Mouse (Mus musculus): Measurements from ENCODE around the gene Prkar1b. TPM values are rescaled to one million over a fixed set of nuclear protein-coding genes. Genes with fewer than 3 reads are reported as not detected.

The Prkar1b gene
- total RNA-seq, 2 experiments from 2014 or later: 1.5 to 2.1 TPM

- DNase-seq: no peak
- intact Hi-C loops (cut with DNase I): no loop called here
Observed at GRCm38 (mm10) chr5:139112418-139112817, 37.4 kb downstream of the Prkar1b start.

DNA sequence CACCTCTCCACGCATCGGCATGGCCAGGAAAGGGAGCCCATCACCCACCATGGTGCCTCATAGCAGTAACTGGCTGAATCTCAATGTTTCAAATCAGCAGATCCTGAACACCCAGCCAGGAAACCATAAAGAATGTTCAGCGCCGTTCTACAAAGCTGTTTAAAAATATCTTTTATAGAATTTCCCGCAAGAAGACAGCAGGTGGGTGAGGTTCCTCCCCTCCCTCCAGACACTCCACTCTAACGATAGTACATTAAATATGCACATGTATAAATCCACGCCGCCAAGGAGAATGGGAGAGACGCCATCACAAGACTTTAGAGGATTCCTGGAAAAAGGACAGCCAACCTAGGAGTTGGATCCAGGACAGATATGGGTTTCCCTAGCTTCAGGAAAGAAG, 37.8 kb downstream of the Prkar1b start:
- intact Hi-C loops (cut with DNase I): no loop called here
- DNase-seq: no peak

DNA sequence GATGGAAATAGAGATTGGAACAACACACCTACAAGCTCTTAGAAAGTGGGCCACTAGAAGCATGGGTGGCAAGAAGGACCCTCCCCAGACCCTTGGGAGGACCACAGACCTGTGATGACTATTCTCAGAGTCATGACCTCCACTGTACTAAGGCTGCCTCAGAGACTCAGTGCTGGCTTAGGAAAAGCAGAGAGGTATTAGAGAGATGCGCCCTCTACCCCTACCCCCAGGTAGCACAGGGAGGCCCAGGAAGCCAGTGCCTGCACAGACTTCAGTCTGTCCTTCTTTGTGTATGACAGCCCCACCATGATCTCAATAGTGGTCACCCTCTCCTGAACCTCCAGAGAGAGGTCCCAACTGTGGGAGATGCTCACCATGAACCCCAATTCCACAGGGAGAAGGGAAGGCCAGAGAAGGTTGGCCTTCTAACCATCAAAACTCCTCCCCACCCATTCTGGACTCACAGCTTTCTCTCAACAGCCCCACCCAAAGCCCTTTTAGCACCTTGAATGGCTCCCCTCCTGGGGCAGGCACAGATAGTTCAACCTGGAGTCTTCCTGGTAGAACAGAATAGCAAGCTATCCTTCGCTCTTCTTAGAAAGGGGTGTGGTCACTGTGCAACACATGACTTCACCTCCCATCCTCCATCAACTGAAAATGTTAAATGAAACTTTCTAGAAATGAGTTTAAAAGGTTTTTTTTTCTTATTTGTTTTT, 39.5 kb downstream of the Prkar1b start:
- DNase-seq: no peak
- intact Hi-C loops (cut with DNase I): no loop called here

DNA sequence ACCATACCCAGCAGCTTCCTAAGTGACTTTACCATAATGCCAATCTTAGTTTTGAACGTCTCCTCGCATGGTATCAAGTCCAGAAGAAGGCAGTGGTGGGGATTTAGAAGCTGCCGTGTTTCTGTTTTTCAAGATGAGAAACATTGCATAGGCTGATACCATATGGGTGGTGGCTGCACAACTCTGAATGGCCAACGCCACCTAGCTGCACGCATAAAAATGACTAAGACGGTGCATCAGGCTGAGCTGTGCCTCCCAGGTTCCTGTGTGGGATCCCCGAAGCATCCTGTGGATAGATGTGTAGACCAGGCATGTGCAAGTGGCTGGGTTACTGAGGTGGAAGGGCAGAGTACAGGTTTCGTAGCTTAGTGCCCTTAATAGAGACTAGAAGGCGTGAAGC, 42.0 kb downstream of the Prkar1b start:
- intact Hi-C loops (cut with DNase I): no loop called here
- peak in 1 of 2 experiments; percentile 17 for DNase-seq

GRCm38 (mm10) chr5:139101783-139102182, 48.0 kb downstream of the Prkar1b start:
- intact Hi-C loops (cut with DNase I): no loop called here
- peak; percentile 13 to 20 for DNase-seq

- intact Hi-C loops (cut with DNase I): no loop called here
- DNase-seq: peak; percentile 35 to 38
Observed at GRCm38 (mm10) chr5:139098991-139099972, 50.5 kb downstream of the Prkar1b start.

- no peak for DNase-seq
- intact Hi-C loops (cut with DNase I): no loop called here
Observed at GRCm38 (mm10) chr5:139095297-139096110, 54.3 kb downstream of the Prkar1b start.

DNA sequence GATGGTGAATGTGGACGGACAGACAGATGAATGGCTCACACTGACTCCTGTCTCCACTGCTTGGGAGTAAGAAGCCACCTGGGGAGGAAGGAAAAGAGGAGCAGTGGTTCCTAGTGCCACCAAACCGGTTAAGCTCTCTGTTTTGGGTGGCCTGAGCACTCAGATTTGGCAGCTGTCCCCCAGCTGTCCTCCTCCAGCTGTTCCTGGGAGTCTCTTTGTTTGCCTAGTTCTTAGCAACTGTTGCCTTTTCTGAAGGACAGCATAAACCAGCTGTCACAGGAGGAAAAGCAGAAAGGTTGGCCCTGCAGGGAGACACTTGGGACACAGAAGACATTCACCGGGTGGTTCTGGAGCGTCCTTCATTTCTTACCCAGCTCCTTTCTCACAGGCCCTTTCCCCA, 56.3 kb downstream of the Prkar1b start:
- peak; percentile 35 to 48 for DNase-seq
- intact Hi-C loops (cut with DNase I): no loop called here

GRCm38 (mm10) chr5:139091713-139092112, 58.1 kb downstream of the Prkar1b start:
- DNase-seq: no peak
- intact Hi-C loops (cut with DNase I): no loop called here

- DNase-seq: no peak
- intact Hi-C loops (cut with DNase I): no loop called here
Observed at GRCm38 (mm10) chr5:139090162-139090561, 59.6 kb downstream of the Prkar1b start.

- peak in 1 of 2 experiments; percentile 17 for DNase-seq
Observed at GRCm38 (mm10) chr5:139088173-139088572, 61.6 kb downstream of the Prkar1b start.

GRCm38 (mm10) chr5:139084831-139085519, 64.8 kb downstream of the Prkar1b start:
- intact Hi-C loops (cut with DNase I): loop anchor here (1.0 kb wide), 1 partner anchor 237 kb away; no protein-coding TSS in a partner anchor
- peak; percentile 54 to 70 for DNase-seq

More at GRCm38 (mm10) chr5:139088173-139088572, 61.6 kb downstream of the Prkar1b start:
- intact Hi-C loops (cut with DNase I): no loop called here

DNA sequence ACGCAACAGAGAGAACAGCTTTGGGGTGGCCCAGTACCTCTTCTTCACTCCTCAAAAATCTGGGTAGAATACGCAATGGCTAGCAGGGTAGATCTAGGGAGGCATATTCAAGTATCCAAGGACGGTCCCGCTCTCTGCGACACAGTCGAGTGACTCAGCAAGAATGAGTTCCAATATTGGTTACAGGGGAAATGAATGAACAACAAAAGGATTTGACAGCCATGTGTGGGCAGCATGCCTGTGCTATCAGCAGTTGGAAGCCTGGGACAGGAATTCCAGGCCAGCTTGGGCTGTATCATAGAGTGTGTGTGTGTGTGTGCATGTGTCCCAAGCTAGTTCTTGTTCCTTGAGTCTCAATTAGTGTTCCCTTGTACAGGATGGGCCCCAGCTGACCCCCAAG, 65.5 kb downstream of the Prkar1b start:
- intact Hi-C loops (cut with DNase I): no loop called here
- DNase-seq: peak; percentile 52 to 74

GRCm38 (mm10) chr5:139083841-139084240, 66.0 kb downstream of the Prkar1b start:
- peak; percentile 49 to 60 for DNase-seq
- intact Hi-C loops (cut with DNase I): no loop called here

DNA sequence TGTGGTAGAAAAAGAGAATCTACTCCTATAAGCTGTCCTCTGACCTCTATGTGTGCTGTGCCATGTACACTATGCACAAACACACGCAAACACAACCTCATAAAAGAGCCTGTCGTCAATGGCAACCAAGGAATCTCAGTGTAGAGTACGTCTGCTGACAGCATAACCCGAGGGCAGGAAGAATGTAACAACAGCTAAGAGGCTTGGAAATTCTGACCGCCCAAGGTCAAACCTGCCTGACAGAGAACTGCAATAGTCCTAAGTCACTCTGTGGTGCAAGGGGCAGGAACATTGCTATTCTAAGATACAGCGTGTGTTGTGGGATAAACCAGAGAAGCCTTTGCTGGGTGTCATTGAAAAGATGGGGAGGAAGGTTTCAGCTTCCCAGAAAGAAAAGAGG, 68.4 kb downstream of the Prkar1b start:
- intact Hi-C loops (cut with DNase I): no loop called here
- no peak for DNase-seq

DNA sequence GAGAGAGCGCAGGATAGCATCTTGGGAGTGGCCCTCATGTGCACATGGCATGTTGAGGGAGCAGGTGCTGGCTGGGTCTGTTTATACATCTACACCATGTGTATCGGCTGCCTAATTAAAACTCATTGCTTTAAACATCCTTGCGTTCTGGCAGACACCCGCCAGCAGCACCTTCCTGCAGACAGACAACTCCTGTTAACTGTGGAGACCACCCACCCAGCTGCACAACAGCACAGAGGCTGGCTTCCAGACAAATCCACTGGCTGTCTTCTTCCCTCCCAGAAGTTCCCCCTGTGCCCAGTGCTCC, 71.7 kb downstream of the Prkar1b start:
- DNase-seq: no peak

DNA sequence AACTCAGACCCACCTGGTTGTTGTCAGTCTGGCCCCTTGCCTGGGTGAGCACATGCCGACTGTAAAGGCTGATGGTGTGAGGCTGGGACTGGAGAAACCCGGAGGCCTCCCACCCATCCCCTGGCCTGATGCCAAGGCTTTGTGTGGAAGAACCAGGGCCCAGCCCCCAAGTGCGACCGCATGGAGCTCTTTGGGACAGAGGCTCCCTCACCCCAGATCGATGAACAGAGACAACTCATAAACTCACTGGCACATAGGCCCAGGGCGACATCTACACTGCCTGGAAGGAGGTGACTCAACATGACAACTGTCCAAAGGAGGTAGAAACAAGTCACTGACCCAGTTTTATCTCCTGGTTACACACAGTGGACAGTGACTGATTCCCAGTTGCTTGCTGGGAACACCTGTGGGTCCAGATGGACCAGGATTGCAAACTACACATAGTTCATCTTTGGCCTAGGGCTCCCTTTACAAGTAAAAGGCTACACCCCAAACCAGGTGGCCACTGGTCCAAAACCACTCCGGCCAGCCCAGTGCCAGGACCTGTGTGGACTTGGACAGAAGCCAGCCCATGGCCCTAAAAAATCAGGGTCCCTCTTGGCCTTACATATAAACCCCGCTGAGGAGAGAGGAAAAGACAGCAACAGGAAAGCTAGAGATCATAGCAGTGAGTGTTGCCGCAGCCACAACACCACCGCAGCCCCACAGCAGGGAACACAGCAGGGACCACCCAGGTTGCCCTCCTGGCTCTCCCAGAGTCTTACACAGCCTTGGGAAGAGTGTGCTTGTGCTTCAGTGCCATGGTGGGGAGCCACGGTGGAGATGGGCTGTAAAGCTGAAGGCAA, 72.3 kb downstream of the Prkar1b start:
- DNase-seq: peak in 1 of 2 experiments; percentile 9
- intact Hi-C loops (cut with DNase I): no loop called here

More for the DNA sequence above, 71.7 kb downstream of the Prkar1b start:
- intact Hi-C loops (cut with DNase I): no loop called here

- intact Hi-C loops (cut with DNase I): no loop called here
- no peak for DNase-seq
Observed at GRCm38 (mm10) chr5:139076450-139076849, 73.4 kb downstream of the Prkar1b start.

GRCm38 (mm10) chr5:139075791-139076190, 74.0 kb downstream of the Prkar1b start:
- intact Hi-C loops (cut with DNase I): loop anchor here (1.0 kb wide), 1 partner anchor 104 kb away; no protein-coding TSS in a partner anchor
- no peak for DNase-seq

All from heart, postnatal 14 days (tissue).